11 mouse cellular contexts compared by ENCODE assay signal in genomic region chr2:127590204-127590603, GRCm38 (mm10). TPM values are rescaled to one million over a fixed set of nuclear protein-coding genes. Genes with fewer than 3 reads are reported as not detected.
DNase-seq lines count a peak whose midpoint lies in the region; ATAC-seq and TF ChIP-seq lines count a peak whose summit lies in the region.
"Had no signal": no experiment of that assay in that cellular context is flagged by ENCODE, and none has a peak within 500 bp of the region (broad histone marks: within the 10 kb centered on the region; RNA-seq: fewer than 3 reads in every experiment).

No protein-coding gene starts in this region.

- WGBS in kidney, embryonic 15.5 days = 82% methylated on average over 15 of the region's 15 CpGs
- WGBS in kidney, adult 2 months = 71% methylated on average over 15 of the region's 15 CpGs

- no peak overlapping the region for H3K4me3 ChIP-seq in kidney, embryonic 15.5 days (replicated peaks)
- H3K4me3 ChIP-seq in kidney, adult 2 months (ENCODE audit: insufficient read depth, low read depth, low read length) = no peak overlapping the region; the same call in 1 of the 2 replicates
- peak overlapping the region; percentile 70 to 80 for H3K4me3 ChIP-seq in ES-E14 (ENCODE audit: insufficient read depth in 1 of 2, low read depth in 1 of 2, low read length in 2 of 2, poor library complexity in 1 of 2, severe bottlenecking in 1 of 2)
- H3K4me3 ChIP-seq: embryonic facial prominence, embryonic 13.5 days; midbrain, embryonic 12.5 days had no signal

- ATAC-seq in kidney, embryonic 15.5 days (replicated peaks; ENCODE audit: low FRiP score) = no peak
- peak; percentile 5 for ATAC-seq in inflammation-experienced regulatory T-cells, adult 6 months
- ATAC-seq: Patski had no signal

- H3K27me3 ChIP-seq in kidney, embryonic 15.5 days = no peaks in the 10 kb centered on the region
- no peaks in the 10 kb centered on the region for H3K27me3 ChIP-seq in kidney, adult 2 months (replicated peaks; ENCODE audit: control insufficient read depth, insufficient read depth, low read length)
- H3K27me3 ChIP-seq: embryonic facial prominence, embryonic 13.5 days; Patski had no signal

- H3K4me1 ChIP-seq in kidney, embryonic 15.5 days = peaks cover 27% of the 10 kb centered on the region
- peaks cover 17% of the 10 kb centered on the region; the same call in 1 of the 2 replicates for H3K4me1 ChIP-seq in kidney, adult 2 months (ENCODE audit: control insufficient read depth, insufficient read depth, low read length)
- peaks cover 3 to 7% of the 10 kb centered on the region in 2 experiments; a peak in 3 of 4 replicates for H3K4me1 ChIP-seq in ES-E14 (ENCODE audit: control insufficient read depth in 2 of 2, insufficient read depth in 2 of 2, low read length in 2 of 2, poor library complexity in 1 of 2)

- TF ChIP-seq CTCF in kidney, adult 2 months (conservative IDR thresholded peaks at IDR 0.05; ENCODE audit: insufficient read depth, insufficient read length, low read depth, low read length) = no peak

- H3K9me3 ChIP-seq in kidney, embryonic 15.5 days (replicated peaks) = no peaks in the 10 kb centered on the region
- no peaks in the 10 kb centered on the region for H3K9me3 ChIP-seq in ES-E14 (ENCODE audit: control insufficient read depth, insufficient read depth, low read depth, low read length)
- H3K9me3 ChIP-seq: embryonic facial prominence, embryonic 13.5 days; midbrain, embryonic 12.5 days had no signal

- peaks cover 42% of the 10 kb centered on the region for H3K36me3 ChIP-seq in kidney, embryonic 15.5 days
- H3K36me3 ChIP-seq in kidney, adult 2 months (ENCODE audit: control insufficient read depth, insufficient read depth, low read length) = no peaks in the 10 kb centered on the region
- peaks cover 14% of the 10 kb centered on the region for H3K36me3 ChIP-seq in ES-E14 (ENCODE audit: control insufficient read depth, insufficient read depth, low read length, poor library complexity, severe bottlenecking)

- TF ChIP-seq POLR2A in kidney, adult 2 months (IDR thresholded peaks at IDR 0.05; ENCODE audit: low read depth, low read length) = no peak

- in situ Hi-C loops in ES-E14 (cut with MboI; ENCODE audit: low sequenced_read_pairs in 2 of 2, unreplicated experiment in 2 of 2) = no loop called here

- 0 out of 2 replicates have a peak overlapping the region, but pooled peaks have one; percentile 14 for H3K4me2 ChIP-seq in kidney, embryonic 15.5 days
- H3K4me2 ChIP-seq: embryonic facial prominence, embryonic 13.5 days; midbrain, embryonic 12.5 days had no signal

- no peak for DNase-seq in kidney, adult 2 months
- peak; percentile 57 for DNase-seq in ES-E14 (ENCODE audit: low read depth, low spot score)
- DNase-seq in thymus, adult 18-20 months = peak; percentile 35 to 37
- DNase-seq in cerebellum, adult 9-11 months = no peak
- no peak for DNase-seq in layer of hippocampus, adult 9-11 months

- H3K9ac ChIP-seq in kidney, embryonic 15.5 days = no peak overlapping the region
- peak overlapping the region; percentile 89 for H3K9ac ChIP-seq in ES-E14 (ENCODE audit: insufficient read depth, low read depth, low read length, poor library complexity, severe bottlenecking)
- H3K9ac ChIP-seq: embryonic facial prominence, embryonic 13.5 days; midbrain, embryonic 12.5 days had no signal

- 0 out of 2 replicates have a peak overlapping the region, but pooled peaks have one; percentile 18 for H3K27ac ChIP-seq in kidney, embryonic 15.5 days
- H3K27ac ChIP-seq in kidney, adult 2 months (ENCODE audit: insufficient read depth, low read depth, low read length) = no peak overlapping the region
- H3K27ac ChIP-seq in ES-E14 (ENCODE audit: insufficient read depth, low read depth, low read length, poor library complexity, severe bottlenecking) = no peak overlapping the region
- H3K27ac ChIP-seq: embryonic facial prominence, embryonic 13.5 days; midbrain, embryonic 12.5 days had no signal

TF ChIP-seq in ES-E14, 5 proteins besides CTCF, POLR2A, EP300 and RAD21:
- no peak for TF ChIP-seq ZC3H11A (IDR thresholded peaks at IDR 0.05; ENCODE audit: borderline replicate concordance, low read depth, low read length)
- no peak for TF ChIP-seq MAFK (IDR thresholded peaks at IDR 0.05; ENCODE audit: insufficient read depth, low read depth, low read length)
- TF ChIP-seq ZNF384 (IDR thresholded peaks at IDR 0.05; ENCODE audit: low read depth, low read length) = no peak
- TF ChIP-seq CHD2 (IDR thresholded peaks at IDR 0.05; ENCODE audit: low read depth, low read length) = no peak
- no peak for TF ChIP-seq HCFC1 (IDR thresholded peaks at IDR 0.05; ENCODE audit: borderline replicate concordance, insufficient read depth, low read length)

RNA-seq across cellular contexts. Expression of gene Mrps5, which starts 3.2 kb away (rescaled TPM):
- polyA plus RNA-seq in kidney, embryonic 15.5 days (2015; fragmentation: Nextera tagmentation; extraction: Ambion mirVana) = 150 and 161 TPM in 2 replicates
- polyA plus RNA-seq in kidney, adult 2 months (2012; rRNA removed) = 72.0 and 90.4 TPM in 2 replicates
- 187 and 222 TPM in 2 replicates for total RNA-seq in ES-E14 (2012; rRNA removed)
- polyA plus RNA-seq in inflammation-experienced regulatory T-cells, adult 6 months (2017; shearing (Covaris generic)) = 100 to 1,000 TPM; 107 to 152 (median 144) TPM

RNA-seq across cellular contexts. Expression of gene Zfp661, which starts 3.3 kb away (rescaled TPM):
- 4.5 and 5.1 TPM in 2 replicates for polyA plus RNA-seq in kidney, embryonic 15.5 days (2015; fragmentation: Nextera tagmentation; extraction: Ambion mirVana)
- polyA plus RNA-seq in kidney, adult 2 months (2012; rRNA removed) = 3.1 and 4.1 TPM in 2 replicates
- 5.1 and 8.2 TPM in 2 replicates for total RNA-seq in ES-E14 (2012; rRNA removed)
- 1 to 10 TPM in 2 of 3 experiments, under 1 TPM in 1; 0.92 to 3.0 (median 2.4) TPM for polyA plus RNA-seq in inflammation-experienced regulatory T-cells, adult 6 months (2017; shearing (Covaris generic))

RNA-seq across cellular contexts. Expression of gene Prom2, which starts 48.9 kb away (rescaled TPM):
- 2.0 and 2.2 TPM in 2 replicates for polyA plus RNA-seq in kidney, embryonic 15.5 days (2015; fragmentation: Nextera tagmentation; extraction: Ambion mirVana)
- polyA plus RNA-seq in kidney, adult 2 months (2012; rRNA removed) = 15.6 and 20.5 TPM in 2 replicates
- total RNA-seq in ES-E14 (2012; rRNA removed) = 0.45 and 1.0 TPM in 2 replicates
- polyA plus RNA-seq in inflammation-experienced regulatory T-cells, adult 6 months (2017; shearing (Covaris generic)) = under 1 TPM in 1 of 3 experiments, not detected in 2; 0.10 TPM
- total RNA-seq: gastrocnemius, adult 18-20 months had no signal
- polyA plus RNA-seq: Patski had no signal

Comparison
In these comparisons a context has a peak if more than half of its experiments do, and no peak if none do; other contexts are left out.
1. H3K4me3 ChIP-seq: peak in ES-E14 (2 of 2); none in kidney, embryonic 15.5 days (single experiment) and kidney, adult 2 months (single experiment).
2. DNase-seq: peak in ES-E14 (single experiment) and thymus, adult 18-20 months (2 of 2); none in kidney, adult 2 months (single experiment), cerebellum, adult 9-11 months (single experiment) and layer of hippocampus, adult 9-11 months (single experiment).